Mouse (Mus musculus) stomach, postnatal 0 days (tissue): Measurements from ENCODE around the gene Pgs1.

ENCODE experiments used
- CTCF ChIP-seq: IDR thresholded peaks from 2 replicates; pipeline ENCODE4 v1.5.1; 2016; ENCODE audit warnings: antibody characterized with exemption, low read depth, mild to moderate bottlenecking, moderate library complexity
- EP300 ChIP-seq: optimal IDR thresholded peaks from 2 replicates; pipeline ENCODE3; 2016; ENCODE audit warnings: antibody characterized with exemption

DNA sequence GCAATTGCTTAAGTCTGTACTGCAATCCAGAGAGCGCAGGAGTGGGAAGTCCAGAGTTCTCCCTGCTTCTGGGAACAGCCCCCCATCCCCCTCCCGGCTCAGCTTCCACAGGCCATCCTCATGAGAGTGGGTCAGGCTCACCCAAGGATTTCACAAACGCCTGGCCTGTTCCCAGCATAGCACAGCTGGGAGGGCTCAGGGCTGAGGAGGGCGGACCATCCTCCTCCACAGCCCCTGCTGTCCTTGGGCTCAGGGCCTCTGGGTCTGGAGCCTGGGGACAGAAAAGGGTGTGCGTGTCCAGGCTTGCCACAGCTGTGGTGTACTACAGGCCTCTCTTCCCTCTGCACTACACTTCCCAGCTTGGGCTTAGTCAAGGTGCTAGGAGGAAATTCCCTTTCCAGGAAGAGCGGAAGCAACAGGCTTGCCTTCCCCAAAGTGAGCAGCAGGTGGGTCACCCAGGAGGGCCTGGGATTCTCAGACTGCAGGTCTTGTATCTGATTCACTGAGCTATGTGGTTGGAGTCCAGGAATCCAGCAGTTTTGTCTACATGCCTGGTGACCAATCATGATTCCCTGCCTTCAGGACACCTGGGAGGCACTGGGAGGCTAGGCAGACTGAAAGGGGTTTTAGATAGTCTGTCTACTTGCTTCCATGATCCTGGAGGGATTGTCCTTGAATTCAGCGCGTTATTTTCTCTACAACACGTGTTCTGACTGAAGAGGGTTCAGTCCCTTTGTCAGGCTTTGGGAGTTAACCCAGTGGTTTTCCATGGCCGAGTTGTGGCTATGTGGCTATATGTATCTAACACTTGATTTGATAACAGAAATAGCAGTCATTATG is 23.6 kb upstream of the Pgs1 start:
- TF ChIP-seq CTCF (no peak), EP300 (no peak)
